Mouse (Mus musculus) NIH3T3 (cell line): ENCODE results near the gene Mad1l1.

Source experiments
- DNase-seq: peaks from one replicate; pipeline ENCODE4 v3.0.0-alpha.2; 2012; ENCODE audit warnings: low read depth

Mad1l1 gene

GRCm38 (mm10) chr5:140215471-140216087 lies 105.8 kb downstream of the Mad1l1 start:
- DNase-seq = no peak

GRCm38 (mm10) chr5:140213001-140213400 lies 108.4 kb downstream of the Mad1l1 start:
- DNase-seq = no peak

- DNase-seq = no peak
Measured at GRCm38 (mm10) chr5:140210417-140211184, 110.8 kb downstream of the Mad1l1 start.

- no peak for DNase-seq
Measured at GRCm38 (mm10) chr5:140208743-140209409, 112.5 kb downstream of the Mad1l1 start.

GRCm38 (mm10) chr5:140206726-140207703 lies 114.3 kb downstream of the Mad1l1 start:
- no peak for DNase-seq

- DNase-seq = peak; percentile 77
Measured at GRCm38 (mm10) chr5:140205991-140206390, 115.4 kb downstream of the Mad1l1 start.

- peak; percentile 23 for DNase-seq
Measured at GRCm38 (mm10) chr5:140204465-140204864, 116.9 kb downstream of the Mad1l1 start.

GRCm38 (mm10) chr5:140204037-140204436 lies 117.3 kb downstream of the Mad1l1 start:
- no peak for DNase-seq

GRCm38 (mm10) chr5:140202451-140202850 lies 118.9 kb downstream of the Mad1l1 start:
- peak; percentile 18 for DNase-seq

- peak; percentile 22 for DNase-seq
Measured at GRCm38 (mm10) chr5:140201566-140201965, 119.8 kb downstream of the Mad1l1 start.

GRCm38 (mm10) chr5:140201109-140201508 lies 120.2 kb downstream of the Mad1l1 start:
- DNase-seq = no peak

- peak; percentile 76 for DNase-seq
Measured at GRCm38 (mm10) chr5:140197705-140198104, 123.6 kb downstream of the Mad1l1 start.

GRCm38 (mm10) chr5:140196446-140196845 lies 124.9 kb downstream of the Mad1l1 start:
- no peak for DNase-seq

- DNase-seq = peak; percentile 79
Measured at GRCm38 (mm10) chr5:140194173-140194572, 127.2 kb downstream of the Mad1l1 start.

GRCm38 (mm10) chr5:140191539-140191938 lies 129.8 kb downstream of the Mad1l1 start:
- no peak for DNase-seq

GRCm38 (mm10) chr5:140186351-140186750 lies 135.0 kb downstream of the Mad1l1 start:
- peak; percentile 23 for DNase-seq

- DNase-seq = no peak
Measured at GRCm38 (mm10) chr5:140185757-140186156, 135.6 kb downstream of the Mad1l1 start.

- DNase-seq = no peak
Measured at GRCm38 (mm10) chr5:140183387-140183786, 138.0 kb downstream of the Mad1l1 start.

- no peak for DNase-seq
Measured at GRCm38 (mm10) chr5:140182351-140182750, 139.0 kb downstream of the Mad1l1 start.

- DNase-seq = no peak
Measured at GRCm38 (mm10) chr5:140180016-140180415, 141.3 kb downstream of the Mad1l1 start.

- DNase-seq = peak; percentile 46
Measured at GRCm38 (mm10) chr5:140178058-140178690, 143.2 kb downstream of the Mad1l1 start.
